Mouse (Mus musculus) liver, embryonic 14.5 days (tissue): Measurements from ENCODE around the gene Trank1.

ENCODE experiments used
- CTCF ChIP-seq: IDR thresholded peaks from 2 replicates; pipeline ENCODE4 v1.5.1; 2016; ENCODE audit warnings: antibody characterized with exemption, low read depth, control low read depth
- EP300 ChIP-seq: IDR thresholded peaks from 2 replicates; pipeline ENCODE4 v1.6.1; 2016; ENCODE audit warnings: antibody characterized with exemption, low read depth

DNA sequence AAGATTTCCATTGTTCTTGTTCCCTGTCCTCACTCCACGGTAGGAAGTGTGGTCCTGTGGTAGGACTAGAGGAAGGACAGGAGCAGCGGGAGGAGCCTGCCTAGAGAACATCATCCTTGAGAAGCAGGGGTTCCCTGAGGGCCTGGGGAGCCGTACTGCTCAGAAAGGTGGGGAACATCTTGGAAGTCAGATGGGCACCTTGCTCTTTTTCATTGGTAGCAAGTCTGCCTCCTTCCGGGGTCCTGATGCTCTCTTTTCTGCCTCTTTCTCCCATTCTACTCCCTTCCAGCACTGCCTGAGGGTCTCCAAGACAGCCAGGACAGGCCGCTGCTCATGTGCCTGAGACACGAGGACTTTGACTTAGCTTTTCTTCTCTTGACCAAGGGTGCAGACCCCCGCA, 52.1 kb downstream of the Trank1 start:
- no peak for TF ChIP-seq CTCF
- TF ChIP-seq EP300, result no peak
